Mouse (Mus musculus): ENCODE results near the gene Gm10097. TPM values are rescaled to one million over a fixed set of nuclear protein-coding genes. Genes with fewer than 3 reads are reported as not detected.
A peak's percentile ranks its signal among the peaks of the same experiment; 100 is the strongest.

The Gm10097 gene
- total and polyA plus RNA-seq, 3 experiments = not detected

DNA sequence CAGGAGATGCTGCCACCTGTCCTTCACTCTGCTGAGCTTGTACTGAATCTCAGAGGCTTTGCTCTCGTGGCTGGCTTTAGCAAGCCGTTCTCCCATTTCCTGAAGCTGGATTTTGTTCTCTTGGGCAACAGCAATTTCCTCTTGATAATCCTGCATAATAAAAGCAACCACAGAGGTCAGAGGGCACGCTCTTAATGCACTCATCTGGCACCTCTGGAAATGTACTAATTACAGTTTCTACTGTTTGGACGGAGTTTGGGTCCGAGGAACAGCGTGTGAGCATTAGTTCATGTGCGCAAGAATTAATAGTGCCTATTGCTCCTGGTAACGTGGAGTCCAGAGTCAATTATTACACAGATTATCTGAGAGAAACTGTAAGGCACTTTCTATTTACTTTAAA lies 3.1 kb downstream of the Gm10097 start:
- Histone ChIP-seq H3K9ac (ENCODE audit: insufficient read depth, low read depth) (no peak overlapping the region), H3K4me1 (ENCODE audit: control insufficient read depth in 1 of 2, insufficient read depth in 2 of 2) (no peaks in the 10 kb centered on the region), H3K27ac (ENCODE audit: insufficient read depth, low read depth) (no peak overlapping the region), H3K4me2 (ENCODE audit: insufficient read depth, low read depth, poor library complexity, severe bottlenecking) (no peak overlapping the region), H3K79me2 (replicated peaks; ENCODE audit: control insufficient read depth, extremely low read depth, insufficient read depth, poor library complexity, severe bottlenecking) (no peaks in the 10 kb centered on the region), H3K4me3 (replicated peaks in 1 of 3; ENCODE audit: low read depth in 2 of 3, low read length in 2 of 3, poor library complexity in 1 of 3) (no peak overlapping the region), H3K36me3 (replicated peaks in 1 of 2; ENCODE audit: control insufficient read depth in 1 of 2, insufficient read depth in 1 of 2, low read length in 1 of 2) (peaks cover 0 to 11% of the 10 kb centered on the region in 2 experiments), H3K27me3 (replicated peaks) (no peaks in the 10 kb centered on the region), H3K9me3 (replicated peaks; ENCODE audit: low read length) (no peaks in the 10 kb centered on the region)
- dilution Hi-C loops (cut with MboI; ENCODE audit: extremely low pct_ligation_motif_present, extremely low pct_unique_long_range_greater_than_20kb, low sequenced_read_pairs) (no loop called here), in situ Hi-C loops (cut with MboI; ENCODE audit: low pct_ligation_motif_present, low pct_unique_long_range_greater_than_20kb, low sequenced_read_pairs) (no loop called here)
- no peak for DNase-seq (ENCODE audit: extremely low read depth)
- TF ChIP-seq UBTF (IDR thresholded peaks at IDR 0.05; ENCODE audit: low read depth, low read length) (no peak), CTCF (conservative IDR thresholded peaks at IDR 0.05 in 1 of 2, IDR thresholded peaks at IDR 0.05 in 1 of 2; ENCODE audit: low read depth in 2 of 2, low read length in 2 of 2) (no peak), MAZ (IDR thresholded peaks at IDR 0.05; ENCODE audit: low read depth, low read length) (no peak), KAT2A (IDR thresholded peaks at IDR 0.05; ENCODE audit: insufficient replicate concordance, low read length) (no peak), ELF1 (IDR thresholded peaks at IDR 0.05; ENCODE audit: low read depth, low read length) (no peak)

DNA sequence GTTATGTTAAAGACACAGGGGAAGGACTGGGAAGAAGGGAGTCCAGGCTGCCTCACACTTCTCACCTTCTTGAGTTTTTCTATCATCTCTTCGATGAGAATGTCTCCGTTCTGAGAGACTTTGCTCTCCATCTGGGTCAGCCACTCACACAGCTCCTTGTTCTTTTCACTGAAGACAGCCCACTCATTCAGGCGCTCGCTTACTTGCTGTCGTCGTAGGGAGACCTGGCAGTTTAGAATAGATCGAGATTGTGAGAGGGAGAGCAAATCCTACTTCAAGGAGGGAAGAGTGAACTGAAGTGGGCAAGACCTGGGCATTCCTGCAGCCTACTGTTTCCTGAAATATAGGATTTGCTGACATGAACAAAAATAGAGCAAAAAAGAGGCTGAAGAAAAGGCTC lies 6.7 kb downstream of the Gm10097 start:
- in situ Hi-C loops (cut with MboI; ENCODE audit: low pct_ligation_motif_present, low pct_unique_long_range_greater_than_20kb, low sequenced_read_pairs) (no loop called here), dilution Hi-C loops (cut with MboI; ENCODE audit: extremely low pct_ligation_motif_present, extremely low pct_unique_long_range_greater_than_20kb, low sequenced_read_pairs) (no loop called here)
- no peak for DNase-seq (ENCODE audit: extremely low read depth)

DNA sequence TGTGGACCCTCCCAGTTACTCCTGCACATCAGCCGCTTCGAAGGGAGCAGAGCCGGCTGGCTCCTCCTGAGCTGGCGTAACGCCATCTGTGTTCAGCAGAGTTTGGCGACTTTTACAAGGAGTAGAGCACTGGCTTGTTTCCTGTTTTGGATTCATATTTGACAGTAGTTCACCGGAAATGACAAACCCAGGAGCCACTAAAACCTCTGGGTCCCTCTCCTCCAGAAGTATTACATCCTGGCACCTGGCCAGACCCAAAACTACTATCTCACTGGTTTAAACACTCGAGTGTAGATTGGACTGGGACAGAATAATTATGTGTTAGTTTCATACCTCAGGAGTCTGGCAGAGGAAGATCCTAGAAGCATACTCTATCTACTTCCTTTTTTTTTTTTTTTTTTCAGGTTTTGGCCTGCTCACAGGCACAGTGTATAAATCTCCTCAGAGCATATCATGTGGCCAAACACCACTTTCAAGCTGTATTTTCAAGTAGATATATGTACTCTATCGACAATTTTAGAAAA lies 11.0 kb downstream of the Gm10097 start:
- no peak overlapping the region for H3K4me3 ChIP-seq (replicated peaks in 1 of 3; ENCODE audit: low read depth in 2 of 3, low read length in 2 of 3, poor library complexity in 1 of 3)
- no peak overlapping the region for H3K4me2 ChIP-seq (ENCODE audit: insufficient read depth, low read depth, poor library complexity, severe bottlenecking)
- no peaks in the 10 kb centered on the region for H3K4me1 ChIP-seq (ENCODE audit: control insufficient read depth in 1 of 2, insufficient read depth in 2 of 2)
- in situ Hi-C loops (cut with MboI; ENCODE audit: low pct_ligation_motif_present, low pct_unique_long_range_greater_than_20kb, low sequenced_read_pairs) = no loop called here
- H3K9ac ChIP-seq (ENCODE audit: insufficient read depth, low read depth) = no peak overlapping the region
- no peaks in the 10 kb centered on the region for H3K79me2 ChIP-seq (replicated peaks; ENCODE audit: control insufficient read depth, extremely low read depth, insufficient read depth, poor library complexity, severe bottlenecking)
- H3K36me3 ChIP-seq (replicated peaks in 1 of 2; ENCODE audit: control insufficient read depth in 1 of 2, insufficient read depth in 1 of 2, low read length in 1 of 2) = peaks cover 0 to 7% of the 10 kb centered on the region in 2 experiments
- H3K9me3 ChIP-seq (replicated peaks; ENCODE audit: low read length) = no peaks in the 10 kb centered on the region
- no peak overlapping the region for H3K27ac ChIP-seq (ENCODE audit: insufficient read depth, low read depth)
- DNase-seq (ENCODE audit: extremely low read depth) = no peak
- TF ChIP-seq MEF2A (IDR thresholded peaks at IDR 0.05; ENCODE audit: borderline replicate concordance, low read depth, low read length) (no peak), NRF1 (IDR thresholded peaks at IDR 0.05; ENCODE audit: low read depth, low read length) (no peak), ELF1 (IDR thresholded peaks at IDR 0.05; ENCODE audit: low read depth, low read length) (no peak), RCOR1 (conservative IDR thresholded peaks at IDR 0.05; ENCODE audit: low read depth, low read length) (no peak), SMC3 (IDR thresholded peaks at IDR 0.05; ENCODE audit: low read depth, low read length) (no peak), CTCF (conservative IDR thresholded peaks at IDR 0.05 in 1 of 2, IDR thresholded peaks at IDR 0.05 in 1 of 2; ENCODE audit: low read depth in 2 of 2, low read length in 2 of 2) (no peak), ZNF384 (IDR thresholded peaks at IDR 0.05; ENCODE audit: low read depth, low read length) (peak; percentile 65)
- dilution Hi-C loops (cut with MboI; ENCODE audit: extremely low pct_ligation_motif_present, extremely low pct_unique_long_range_greater_than_20kb, low sequenced_read_pairs) = no loop called here
- no peaks in the 10 kb centered on the region for H3K27me3 ChIP-seq (replicated peaks)

More for the DNA sequence above, 6.7 kb downstream of the Gm10097 start:
- H3K27me3 ChIP-seq (replicated peaks) = no peaks in the 10 kb centered on the region
- TF ChIP-seq KAT2A (IDR thresholded peaks at IDR 0.05; ENCODE audit: insufficient replicate concordance, low read length) = no peak
- TF ChIP-seq CHD2 (IDR thresholded peaks at IDR 0.05; ENCODE audit: low read length) = no peak
- TF ChIP-seq IRF4 (IDR thresholded peaks at IDR 0.05; ENCODE audit: low read depth, low read length) = no peak
- TF ChIP-seq UBTF (IDR thresholded peaks at IDR 0.05; ENCODE audit: low read depth, low read length) = no peak
- no peak for TF ChIP-seq USF2 (conservative IDR thresholded peaks at IDR 0.05; ENCODE audit: low read depth, low read length)
- TF ChIP-seq GABPA (IDR thresholded peaks at IDR 0.05; ENCODE audit: insufficient replicate concordance, low read depth, low read length) = no peak
- no peak for TF ChIP-seq ZNF384 (IDR thresholded peaks at IDR 0.05; ENCODE audit: low read depth, low read length)
- TF ChIP-seq HCFC1 (IDR thresholded peaks at IDR 0.05; ENCODE audit: low read depth, low read length) = no peak
- TF ChIP-seq SMC3 (IDR thresholded peaks at IDR 0.05; ENCODE audit: low read depth, low read length) = no peak
- TF ChIP-seq MAFK (IDR thresholded peaks at IDR 0.05; ENCODE audit: insufficient replicate concordance, low read length) = no peak
- no peak for TF ChIP-seq NELFE (IDR thresholded peaks at IDR 0.05; ENCODE audit: low read depth, low read length)
- no peak for TF ChIP-seq TCF12 (IDR thresholded peaks at IDR 0.05; ENCODE audit: low read depth, low read length)
- TF ChIP-seq ELF1 (IDR thresholded peaks at IDR 0.05; ENCODE audit: low read depth, low read length) = no peak
- TF ChIP-seq USF1 (IDR thresholded peaks at IDR 0.05; ENCODE audit: low read depth, low read length) = no peak
- no peak for TF ChIP-seq MXI1 (IDR thresholded peaks at IDR 0.05; ENCODE audit: low read depth, low read length)
- TF ChIP-seq JUND (conservative IDR thresholded peaks at IDR 0.05; ENCODE audit: low read depth, low read length) = no peak
- no peak for TF ChIP-seq TBP (conservative IDR thresholded peaks at IDR 0.05; ENCODE audit: low read depth, low read length)
- H3K4me3 ChIP-seq (replicated peaks in 1 of 3; ENCODE audit: low read depth in 2 of 3, low read length in 2 of 3, poor library complexity in 1 of 3) = no peak overlapping the region
- H3K79me2 ChIP-seq (replicated peaks; ENCODE audit: control insufficient read depth, extremely low read depth, insufficient read depth, poor library complexity, severe bottlenecking) = no peaks in the 10 kb centered on the region
- H3K4me1 ChIP-seq (ENCODE audit: control insufficient read depth in 1 of 2, insufficient read depth in 2 of 2) = no peaks in the 10 kb centered on the region
- H3K36me3 ChIP-seq (replicated peaks in 1 of 2; ENCODE audit: control insufficient read depth in 1 of 2, insufficient read depth in 1 of 2, low read length in 1 of 2) = peaks cover 0 to 6% of the 10 kb centered on the region in 2 experiments
- H3K27ac ChIP-seq (ENCODE audit: insufficient read depth, low read depth) = no peak overlapping the region
- H3K9ac ChIP-seq (ENCODE audit: insufficient read depth, low read depth) = no peak overlapping the region
- no peak overlapping the region for H3K4me2 ChIP-seq (ENCODE audit: insufficient read depth, low read depth, poor library complexity, severe bottlenecking)
- no peaks in the 10 kb centered on the region for H3K9me3 ChIP-seq (replicated peaks; ENCODE audit: low read length)

Measured in CH12.LX (cell line).